In the genomic region with DNA sequence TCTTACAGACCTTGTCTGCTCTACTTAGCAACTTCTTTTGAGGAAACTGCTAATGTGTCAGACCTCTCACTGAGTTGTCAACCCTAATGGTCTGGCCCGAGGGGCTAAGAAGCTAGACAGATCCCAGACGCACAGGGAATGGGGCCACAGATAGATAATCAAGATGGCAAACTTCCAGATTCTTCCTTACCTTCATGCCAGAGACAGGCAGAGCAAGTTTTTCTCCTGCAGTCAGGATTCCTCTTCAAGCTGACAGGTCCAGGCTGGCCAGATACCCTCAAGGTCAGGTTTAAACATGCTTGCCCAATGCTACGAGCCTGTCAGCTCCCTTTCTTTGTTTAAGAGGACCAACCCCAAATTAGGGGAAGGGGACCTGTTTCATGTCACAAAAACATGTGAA, we compare ENCODE assay signal across 20 mouse cellular contexts.
"Had no signal": no experiment of that assay in that cellular context is flagged by ENCODE, and none has a peak within 500 bp of the region (broad histone marks: within the 10 kb centered on the region; RNA-seq: fewer than 3 reads in every experiment).

No protein-coding gene starts in this region.

- H3K27me3 ChIP-seq: limb, embryonic 13.5 days; liver, embryonic 13.5 days; megakaryocyte, embryonic 14.5 days; neural tube, embryonic 12.5 days; neural tube, embryonic 15.5 days; stomach, embryonic 15.5 days had no signal

- ATAC-seq: intestine, postnatal 0 days; lung, postnatal 0 days had no signal

- H3K4me2 ChIP-seq: limb, embryonic 13.5 days; liver, embryonic 13.5 days; lung, embryonic 14.5 days; neural tube, embryonic 12.5 days; neural tube, embryonic 15.5 days; stomach, embryonic 15.5 days had no signal

- H3K4me1 ChIP-seq: liver, embryonic 13.5 days; megakaryocyte, embryonic 14.5 days; neural tube, embryonic 15.5 days; stomach, embryonic 15.5 days had no signal

- H3K27ac ChIP-seq: kidney, postnatal 0 days; layer of hippocampus, adult 2 months; limb, embryonic 13.5 days; liver, embryonic 13.5 days; midbrain, embryonic 10.5 days; neural tube, embryonic 12.5 days; neural tube, embryonic 15.5 days; stomach, embryonic 15.5 days had no signal

- H3K4me3 ChIP-seq: layer of hippocampus, adult 2 months; limb, embryonic 13.5 days; liver, embryonic 13.5 days; megakaryocyte, embryonic 14.5 days; midbrain, embryonic 10.5 days; neural tube, embryonic 12.5 days; neural tube, embryonic 15.5 days; stomach, embryonic 15.5 days had no signal

- H3K9me3 ChIP-seq: limb, embryonic 13.5 days; liver, embryonic 13.5 days; megakaryocyte, embryonic 14.5 days; midbrain, embryonic 10.5 days; stomach, embryonic 15.5 days had no signal

- DNase-seq: kidney, adult 2 months; kidney, postnatal 25 days; left cerebral cortex, postnatal 4 days; liver, embryonic 13.5 days; lung, embryonic 14.5 days; lung, postnatal 36 days; midbrain, embryonic 14.5 days; right cerebral cortex, postnatal 25 days; spleen, adult 18-20 months; thymus, postnatal 25 days had no signal

- H3K9ac ChIP-seq: limb, embryonic 13.5 days; liver, embryonic 13.5 days; lung, embryonic 14.5 days; neural tube, embryonic 12.5 days; neural tube, embryonic 15.5 days; stomach, embryonic 15.5 days had no signal

- H3K36me3 ChIP-seq: limb, embryonic 13.5 days; liver, embryonic 13.5 days; midbrain, embryonic 10.5 days; neural tube, embryonic 12.5 days; neural tube, embryonic 15.5 days; stomach, embryonic 15.5 days had no signal
